Mouse (Mus musculus) adrenal gland, adult 2 months (tissue): Measurements from ENCODE around the gene Dffa. TPM values are rescaled to one million over a fixed set of nuclear protein-coding genes. Genes with fewer than 3 reads are reported as not detected.
"Not testable (repeated sequence)": the region's sequence is repeated elsewhere in the genome, so short reads cannot be mapped to it uniquely, and the experiment has no call there.

Experiments
- DNase-seq: peaks from one replicate; pipeline ENCODE4 v3.0.0; 2021
- polyA plus RNA-seq: library from polyadenylated mRNA; depleted of rRNA; stranded (reverse); fragments of >200 nt; gene quantifications from 2 replicates; pipeline ENCODE4 v1.2.3, GENCODE M21; 2012; rRNA removed
- total RNA-seq, 2 experiments: library from RNA; stranded (reverse); gene quantifications; 2 replicates each; pipeline ENCODE4 v1.2.3; 2021

The Dffa gene
- total and polyA plus RNA-seq, 3 experiments: 9.8 to 26.1 (median 19.2) TPM

DNA sequence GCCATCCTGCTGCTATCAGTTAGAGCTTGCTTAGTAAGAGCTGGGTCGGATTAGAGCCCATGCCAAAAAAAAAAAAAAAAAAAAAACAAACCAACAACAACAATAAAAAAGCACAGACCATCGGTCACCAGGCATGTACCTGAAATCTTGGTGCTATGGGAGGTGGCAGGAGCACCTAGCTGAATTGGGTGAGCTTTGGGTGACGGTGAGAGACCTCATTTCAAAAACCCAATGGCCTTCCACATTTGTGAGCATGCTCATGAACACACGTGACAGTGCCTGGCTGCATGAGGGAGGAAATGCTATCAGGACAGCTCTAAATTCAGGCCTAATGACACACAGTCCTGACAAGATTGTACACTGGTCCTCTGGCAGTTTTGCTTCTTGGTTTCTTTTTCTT lies 44.1 kb downstream of the Dffa start:
- no peak for DNase-seq

- no peak for DNase-seq
Measured at GRCm38 (mm10) chr4:149149196-149149595, 45.2 kb downstream of the Dffa start.

DNA sequence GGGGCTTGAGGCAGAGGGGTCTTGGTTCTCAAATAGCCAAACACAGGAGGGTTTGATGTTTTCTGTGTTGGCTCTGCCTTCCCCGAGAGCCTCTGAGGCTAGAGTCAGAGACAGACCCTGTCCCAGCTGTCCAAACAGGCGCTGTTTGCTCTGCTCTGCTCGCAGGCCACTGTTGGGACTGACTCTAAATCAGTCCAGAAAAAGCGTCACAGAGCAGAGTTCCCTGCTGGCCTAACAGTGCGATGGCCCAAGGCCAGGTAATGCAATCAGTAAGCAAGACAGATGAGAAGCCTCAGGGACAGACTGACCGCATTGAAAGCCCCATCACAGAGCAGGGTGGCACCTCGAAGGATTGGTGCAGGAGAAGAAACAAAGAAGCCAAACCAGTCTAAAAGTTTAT lies 45.7 kb downstream of the Dffa start:
- DNase-seq: peak; percentile 88

- DNase-seq: peak; percentile 78
Measured at GRCm38 (mm10) chr4:149150256-149150655, 46.3 kb downstream of the Dffa start.

- no peak for DNase-seq
Measured at GRCm38 (mm10) chr4:149150721-149151120, 46.8 kb downstream of the Dffa start.

- no peak for DNase-seq
Measured at GRCm38 (mm10) chr4:149154859-149155258, 50.9 kb downstream of the Dffa start.

GRCm38 (mm10) chr4:149155711-149156110 lies 51.8 kb downstream of the Dffa start:
- peak; percentile 68 for DNase-seq

GRCm38 (mm10) chr4:149157415-149157973 lies 53.5 kb downstream of the Dffa start:
- no peak for DNase-seq

GRCm38 (mm10) chr4:149159203-149159602 lies 55.3 kb downstream of the Dffa start:
- DNase-seq: no peak

- no peak for DNase-seq
Measured at GRCm38 (mm10) chr4:149159891-149160290, 55.9 kb downstream of the Dffa start.

DNA sequence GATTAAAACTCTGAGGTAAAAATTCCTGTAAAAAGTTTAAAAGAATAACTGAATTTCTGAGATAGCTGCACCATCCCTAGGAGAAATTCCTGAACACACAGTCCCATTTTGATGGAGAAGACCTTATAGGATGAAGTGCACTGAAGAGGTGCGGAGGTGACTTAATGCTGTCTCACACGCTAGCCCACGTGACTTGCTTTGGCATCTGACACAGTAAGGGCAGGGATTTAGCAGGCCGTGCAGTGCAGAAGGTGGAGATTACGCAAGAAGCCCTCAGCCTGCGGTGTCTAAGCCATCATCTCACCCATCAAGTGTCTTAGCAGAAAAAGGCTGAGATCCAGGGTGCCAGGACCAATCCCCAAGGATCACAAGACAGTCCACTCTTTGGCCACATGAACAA lies 57.2 kb downstream of the Dffa start:
- peak; percentile 66 for DNase-seq

DNA sequence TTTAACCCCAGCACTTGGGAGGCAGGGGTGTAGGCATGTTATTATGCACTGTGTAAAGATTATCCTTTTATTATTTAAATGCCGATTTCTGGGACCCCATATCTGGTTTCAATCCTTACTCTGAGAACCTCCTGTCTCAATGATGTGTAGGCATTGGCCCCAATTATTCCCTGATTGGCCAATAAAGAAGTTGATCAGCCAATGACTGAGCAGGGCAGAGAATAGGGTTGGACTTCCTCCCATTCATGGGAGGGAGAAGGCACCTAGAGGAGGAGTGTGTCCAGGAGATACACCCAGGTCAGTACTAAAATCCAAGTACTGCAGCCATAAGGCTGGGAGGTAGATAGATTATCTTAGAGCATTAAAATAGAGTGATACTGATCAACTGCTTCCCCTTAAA lies 59.2 kb downstream of the Dffa start:
- no peak for DNase-seq

- DNase-seq: no peak
Measured at GRCm38 (mm10) chr4:149164150-149164549, 60.2 kb downstream of the Dffa start.

- peak; percentile 98 for DNase-seq
Measured at GRCm38 (mm10) chr4:149166215-149166946, 62.4 kb downstream of the Dffa start, which contains the start of gene Pgd. Pgd (minus strand) TSS chr4:149166771.

- no peak for DNase-seq
Measured at GRCm38 (mm10) chr4:149166957-149167611, 63.1 kb downstream of the Dffa start.

DNA sequence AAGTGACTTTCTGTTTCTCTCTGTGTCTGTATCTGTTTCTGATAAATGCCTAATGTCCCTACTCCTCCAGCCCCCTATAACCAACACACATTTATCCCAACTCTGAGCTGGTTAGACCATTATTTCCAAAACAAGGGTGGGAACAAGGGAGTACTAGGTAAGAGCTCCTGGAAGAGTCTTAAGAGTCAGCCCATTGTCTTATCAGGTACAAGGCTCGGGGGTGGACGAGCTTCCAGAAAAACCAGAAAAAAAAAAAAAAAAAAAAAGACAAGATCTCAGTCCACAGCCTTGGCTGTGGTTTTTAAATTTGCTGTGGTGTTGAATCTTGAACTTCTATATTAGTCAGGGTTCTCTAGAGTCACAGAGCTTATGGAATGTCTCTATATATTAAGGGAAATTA lies 64.1 kb downstream of the Dffa start:
- DNase-seq: no peak

- not testable (repeated sequence) for DNase-seq
Measured at GRCm38 (mm10) chr4:149169926-149170325, 66.0 kb downstream of the Dffa start.

Other genes starting within 250 kb of the Dffa start
- 10 to 100 TPM; 77.8 to 81.4 TPM for gene Pex14, start 4.3 kb upstream of the Dffa start, total RNA-seq
- 110 and 111 TPM in 2 replicates for gene Pex14, start 4.3 kb upstream of the Dffa start, polyA plus RNA-seq
- gene Cort, start 22.6 kb downstream of the Dffa start, total RNA-seq: 1 to 10 TPM; 1.2 TPM
- not detected in 2 replicates for gene Cort, start 22.6 kb downstream of the Dffa start, polyA plus RNA-seq
- gene Cenps, start 33.5 kb downstream of the Dffa start, total RNA-seq: 10 to 100 TPM; 11.5 to 13.0 TPM
- gene Cenps, start 33.5 kb downstream of the Dffa start, polyA plus RNA-seq: 0.35 and 2.7 TPM in 2 replicates
- gene Pgd, start 62.6 kb downstream of the Dffa start, total RNA-seq: 100 to 1,000 TPM; 225 to 340 TPM
- gene Pgd, start 62.6 kb downstream of the Dffa start, polyA plus RNA-seq: 201 and 255 TPM in 2 replicates
- 100 to 1,000 TPM; 118 to 165 TPM for gene Kif1b, start 203.5 kb downstream of the Dffa start, total RNA-seq
- gene Kif1b, start 203.5 kb downstream of the Dffa start, polyA plus RNA-seq: 61.9 and 63.6 TPM in 2 replicates